Mouse (Mus musculus): ENCODE measurements around the gene Crocc. TPM values are rescaled to one million over a fixed set of nuclear protein-coding genes. Genes with fewer than 3 reads are reported as not detected.

Crocc gene
- total RNA-seq, 1 experiment from 2014 or later = 16.1 TPM

GRCm38 (mm10) chr4:141067516-141068046 is 7.2 kb upstream of the Crocc start:
- no peak for DNase-seq

GRCm38 (mm10) chr4:141066709-141067515 is 6.6 kb upstream of the Crocc start:
- peak; percentile 34 for DNase-seq

DNA sequence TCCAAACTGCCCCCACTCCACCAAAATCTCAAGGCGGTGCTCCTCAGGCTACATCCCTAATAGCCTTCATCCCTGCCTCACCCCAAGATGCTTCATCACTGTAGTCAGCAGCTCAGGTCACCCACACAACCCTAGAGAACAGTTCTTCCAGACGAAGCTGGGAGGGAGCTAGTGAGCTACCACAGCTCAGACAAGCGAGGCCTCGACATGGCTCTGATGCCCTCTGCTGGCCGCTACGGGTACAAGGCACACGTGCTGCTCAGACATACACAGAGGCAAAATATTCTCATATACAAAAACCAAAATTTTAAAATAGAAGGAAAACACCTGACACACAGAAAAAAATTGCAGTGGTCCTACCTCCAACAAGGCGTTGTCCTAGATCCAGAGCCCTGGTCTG is 4.8 kb upstream of the Crocc start:
- peak; percentile 83 for DNase-seq

GRCm38 (mm10) chr4:141064104-141064659 is 3.8 kb upstream of the Crocc start:
- no peak for DNase-seq

DNA sequence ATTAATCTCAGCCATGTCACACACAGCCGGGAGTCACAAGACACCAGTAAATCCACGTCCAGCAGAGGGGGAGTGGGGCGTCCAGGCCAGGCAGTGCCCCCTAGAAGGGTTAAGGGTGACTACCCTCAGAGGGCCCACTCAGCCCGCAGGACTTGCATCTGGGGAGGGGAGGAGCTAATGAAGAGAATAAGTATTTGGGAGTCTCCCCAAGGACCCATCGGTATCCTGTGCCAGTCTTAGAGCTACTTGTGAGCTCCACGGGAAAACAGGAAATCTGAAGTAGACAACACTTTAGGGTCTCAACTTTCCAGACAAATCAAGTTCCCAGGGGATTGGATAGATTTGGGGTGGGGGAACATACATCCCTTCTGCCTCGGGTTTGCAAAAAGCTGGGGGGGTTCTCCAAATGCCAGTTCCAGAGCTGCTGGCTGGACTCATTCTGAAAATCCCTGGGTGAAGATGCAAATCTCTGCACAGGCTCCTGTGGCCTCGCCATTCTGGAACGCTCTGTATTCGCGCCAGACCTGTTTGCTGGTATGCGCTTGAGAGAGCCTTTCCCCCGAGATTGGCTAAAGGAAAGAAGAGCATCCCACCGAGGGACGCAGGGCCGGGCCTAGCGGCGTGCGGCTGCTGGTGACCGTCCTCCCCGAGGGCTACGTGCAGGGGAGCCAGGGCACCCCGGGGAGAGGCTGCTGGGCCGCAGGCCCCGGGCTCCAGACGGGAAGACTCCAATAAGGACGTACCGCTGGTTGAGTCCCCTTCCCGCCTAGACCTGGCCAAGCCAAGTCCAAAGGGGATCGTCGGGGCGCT is 529 bp downstream of the Crocc start:
- DNase-seq = no peak

DNA sequence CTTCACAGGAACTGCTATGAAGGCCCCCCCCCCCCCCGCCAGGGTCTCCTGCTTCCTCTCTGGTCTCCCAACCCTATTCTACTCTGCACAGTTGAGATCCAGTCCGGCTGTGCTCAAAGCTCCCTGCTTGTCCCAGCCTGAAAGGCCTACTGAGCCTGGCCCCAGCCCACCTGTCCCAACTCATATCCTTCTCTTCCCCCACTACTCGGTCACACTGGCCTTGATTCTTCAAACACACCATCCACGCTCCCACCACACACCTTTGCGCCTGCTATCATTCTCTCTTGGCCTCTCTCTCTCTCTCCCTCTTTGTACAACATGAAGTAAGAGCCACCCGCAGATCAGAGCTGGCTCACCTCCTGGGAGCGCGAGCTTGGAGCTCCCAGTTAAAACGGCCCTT is 1.5 kb downstream of the Crocc start:
- no peak for DNase-seq

- no peak for DNase-seq
These were observed 3.4 kb downstream of the Crocc start for GRCm38 (mm10) chr4:141056970-141057369.

- DNase-seq = no peak
These were observed 6.7 kb downstream of the Crocc start for GRCm38 (mm10) chr4:141053568-141054161.

GRCm38 (mm10) chr4:141053138-141053537 is 7.2 kb downstream of the Crocc start:
- no peak for DNase-seq

- no peak for DNase-seq
These were observed 7.9 kb downstream of the Crocc start for GRCm38 (mm10) chr4:141052442-141052841.

GRCm38 (mm10) chr4:141049476-141049835 is 10.9 kb downstream of the Crocc start:
- DNase-seq = no peak

GRCm38 (mm10) chr4:141048810-141049475 is 11.4 kb downstream of the Crocc start:
- no peak for DNase-seq

DNA sequence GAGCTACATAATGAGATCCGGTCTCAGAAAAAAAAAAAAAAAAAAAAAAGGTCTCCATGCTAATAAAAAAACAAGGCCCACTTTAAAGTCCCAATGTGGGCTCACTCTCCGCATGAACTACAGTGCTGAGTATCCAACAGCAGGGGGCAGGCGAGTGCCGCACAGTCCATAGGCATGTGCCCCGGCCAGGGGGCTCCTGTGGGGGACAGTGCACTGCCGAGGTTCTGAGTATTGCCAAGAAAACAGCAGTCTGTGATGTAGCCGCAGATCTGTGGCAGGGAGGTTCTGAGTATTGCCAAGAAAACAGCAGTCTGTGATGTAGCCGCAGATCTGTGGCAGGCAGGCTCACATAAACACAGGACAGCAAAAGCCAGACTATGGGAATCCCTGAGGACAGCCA is 15.5 kb downstream of the Crocc start:
- peak; percentile 54 for DNase-seq

DNA sequence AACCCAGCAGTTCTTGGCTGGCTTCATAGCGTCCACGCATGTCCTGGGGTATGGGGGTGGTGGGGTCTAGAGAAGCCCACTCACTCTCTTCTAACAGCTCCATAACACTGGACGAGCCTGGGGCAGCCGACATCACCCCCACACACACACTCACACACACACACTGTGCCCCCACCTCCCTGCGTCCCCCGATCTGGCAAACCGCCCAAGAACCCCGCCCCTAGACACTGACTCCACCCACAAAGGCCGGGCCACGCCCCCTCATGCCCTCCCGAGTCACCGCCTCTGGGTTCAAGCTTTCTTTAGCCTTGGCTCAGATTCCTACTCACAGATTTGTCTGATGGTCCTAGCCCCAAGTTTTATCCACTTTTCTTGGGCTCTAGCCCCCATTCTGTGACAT is 19.2 kb downstream of the Crocc start:
- DNase-seq = peak; percentile 63

DNA sequence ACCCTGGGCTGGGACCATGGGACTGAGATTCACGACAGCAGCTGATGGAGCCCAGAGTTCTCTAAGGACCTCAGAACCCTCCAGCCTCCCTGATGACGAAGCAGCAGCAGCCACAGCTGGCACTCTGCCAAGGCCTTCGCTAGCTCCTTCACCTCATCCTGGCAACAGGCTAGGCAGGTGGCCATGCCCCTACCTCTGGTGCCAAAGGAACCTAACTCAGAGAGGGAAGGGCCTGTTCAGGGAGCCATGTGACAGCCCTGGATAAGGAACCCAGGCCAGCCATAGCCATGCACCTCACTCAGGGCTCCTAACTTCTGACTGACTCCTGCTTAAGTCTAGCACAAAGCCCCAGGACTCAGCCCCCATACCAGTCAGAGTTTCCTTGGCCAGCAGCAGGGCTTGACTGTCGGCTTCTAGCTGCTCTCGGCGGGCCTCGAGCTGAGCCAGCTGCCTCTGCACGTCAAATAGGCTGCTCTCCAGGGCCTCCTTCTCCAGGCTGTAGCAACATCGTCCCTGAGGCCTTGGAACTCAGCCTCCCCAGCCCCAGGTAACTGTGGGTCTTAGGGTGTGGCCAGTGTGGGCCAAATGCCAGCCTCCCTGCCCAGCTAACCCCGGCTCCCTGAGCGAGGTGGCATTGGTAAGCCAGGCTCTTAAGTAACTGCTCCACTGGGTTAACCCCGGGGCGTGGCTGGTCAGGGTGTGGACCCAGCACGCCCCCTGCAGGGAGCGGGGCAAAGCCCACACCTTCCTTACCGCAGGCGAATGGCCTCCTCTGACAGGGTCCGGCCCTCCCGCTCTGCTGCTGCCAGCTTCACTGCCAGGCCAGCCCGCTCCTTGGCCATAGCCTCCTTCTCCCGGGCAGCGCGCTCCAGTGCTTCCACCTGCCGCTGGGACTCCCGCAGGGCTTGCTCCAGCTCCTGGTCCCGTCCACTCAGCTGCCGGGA is 26.5 kb downstream of the Crocc start:
- peak; percentile 58 for DNase-seq

DNA sequence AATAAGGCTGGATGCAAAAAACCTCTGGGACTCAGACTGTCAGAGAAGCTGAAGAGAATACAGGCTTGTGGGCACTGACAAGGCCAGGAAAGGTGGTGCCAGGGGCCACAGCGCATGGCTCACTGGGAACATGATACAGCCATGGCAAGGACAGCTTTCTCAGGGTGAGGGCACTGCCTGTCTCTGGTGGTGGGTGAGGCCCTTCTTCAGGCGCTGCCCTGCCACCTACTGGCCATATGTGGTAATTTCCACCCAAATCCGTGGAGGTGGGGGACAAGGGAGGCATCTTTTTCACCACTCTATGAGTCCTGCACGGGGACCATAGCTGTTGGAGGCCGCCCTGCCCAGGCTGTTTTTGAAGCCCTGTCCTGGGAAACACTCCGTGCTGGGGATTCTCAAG is 28.6 kb downstream of the Crocc start:
- peak; percentile 85 for DNase-seq

DNA sequence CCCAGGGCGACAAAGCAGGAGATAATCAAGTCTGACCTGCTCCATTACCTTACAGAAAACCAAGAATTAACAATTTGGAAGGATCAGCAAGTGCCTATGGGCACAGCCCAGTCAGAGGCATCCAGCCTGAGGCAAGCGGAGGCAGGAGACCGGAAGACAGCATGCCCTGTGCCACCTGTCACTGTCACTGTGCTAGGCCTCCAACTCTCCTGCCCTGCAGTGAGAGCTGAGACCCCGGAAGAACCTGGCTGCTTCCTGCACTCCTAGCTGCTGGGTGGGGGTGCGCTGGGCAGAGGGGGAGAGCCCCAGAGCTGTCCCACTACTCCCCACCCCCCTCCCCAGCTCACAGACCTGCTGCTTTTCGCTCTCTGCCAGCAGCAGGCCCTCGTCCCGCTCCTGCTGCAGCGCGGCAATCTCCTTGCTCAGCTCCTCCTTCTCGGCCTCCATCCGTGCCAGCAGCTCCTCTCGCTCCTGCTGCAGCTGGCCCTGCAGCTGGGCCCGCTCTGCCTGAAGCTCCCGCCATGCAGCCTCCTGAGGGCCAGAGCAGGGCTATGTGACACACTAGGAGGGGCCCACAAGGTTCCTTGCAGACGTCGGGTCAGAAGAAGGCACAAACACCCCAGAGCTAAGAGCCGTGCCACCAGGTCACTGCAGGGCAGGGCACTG is 29.7 kb downstream of the Crocc start:
- no peak for DNase-seq

DNA sequence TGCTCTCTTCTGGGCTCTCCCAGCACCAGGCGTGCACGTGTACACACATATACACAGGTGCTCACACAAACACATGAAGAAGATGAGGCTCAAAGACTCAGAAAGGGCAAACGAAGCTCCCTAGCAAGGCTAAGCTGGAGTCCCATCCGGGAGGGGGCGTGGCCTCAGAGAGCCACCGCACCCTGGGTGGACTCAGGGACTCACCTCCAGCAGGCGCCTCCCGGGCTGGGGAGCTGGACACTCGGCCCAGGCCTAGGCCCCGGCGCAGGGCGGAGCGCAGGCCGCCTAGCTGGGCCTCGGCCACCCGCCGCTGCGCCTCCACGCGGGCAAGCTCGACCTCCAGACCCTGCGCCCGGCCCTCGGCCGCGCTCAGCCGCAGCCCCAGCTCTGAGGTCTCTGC is 35.4 kb downstream of the Crocc start:
- DNase-seq = no peak

DNA sequence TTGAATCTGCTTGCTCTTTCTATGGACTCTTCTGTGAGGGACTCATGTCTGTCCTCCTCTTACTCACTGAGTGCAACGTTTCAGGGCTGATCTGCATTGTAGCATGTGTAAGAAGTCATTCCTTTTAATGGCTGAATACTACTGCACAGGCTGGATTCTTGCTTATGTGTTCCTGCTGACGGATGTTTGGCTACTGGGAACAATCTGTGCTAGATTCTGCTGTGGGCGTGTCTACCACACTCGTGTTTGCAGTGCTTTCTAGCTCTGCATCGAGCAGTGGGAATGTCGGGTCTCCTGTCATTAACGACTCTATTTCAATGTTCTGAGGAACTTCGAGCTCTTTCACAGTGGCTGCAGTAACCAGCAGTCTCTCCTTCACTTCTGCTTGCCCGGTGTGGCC is 36.3 kb downstream of the Crocc start:
- no peak for DNase-seq

- no peak for DNase-seq
These were observed 38.8 kb downstream of the Crocc start for GRCm38 (mm10) chr4:141021614-141021929.
